Mouse (Mus musculus) stomach, postnatal 0 days (tissue): Measurements from ENCODE around the gene Gm16253.
A peak's percentile ranks its signal among the peaks of the same experiment; 100 is the strongest.

ENCODE experiments used
- CTCF ChIP-seq: IDR thresholded peaks from 2 replicates; pipeline ENCODE4 v1.5.1; 2016; ENCODE audit warnings: antibody characterized with exemption, low read depth, mild to moderate bottlenecking, moderate library complexity
- EP300 ChIP-seq: optimal IDR thresholded peaks from 2 replicates; pipeline ENCODE3; 2016; ENCODE audit warnings: antibody characterized with exemption

- TF ChIP-seq CTCF (peak; percentile 23; the same call in 1 of the 2 replicates), EP300 (no peak)
Measured at GRCm38 (mm10) chr3:96578561-96579238, 1.9 kb downstream of the Gm16253 start.
